24 mouse cellular contexts compared by ENCODE assay signal in genomic region chr10:119138237-119138636, GRCm38 (mm10).
"Had no signal": no experiment of that assay in that cellular context is flagged by ENCODE, and none has a peak within 500 bp of the region (broad histone marks: within the 10 kb centered on the region; RNA-seq: fewer than 3 reads in every experiment).

No protein-coding gene starts in this region.

- DNase-seq: gastrocnemius, postnatal 14 days; gastrocnemius, postnatal 36 days; heart, adult 11 months; heart, adult 2 months; heart, postnatal 14 days; heart, postnatal 36 days; kidney, adult 11 months; kidney, adult 2 months; kidney, adult 9 months; kidney, postnatal 14 days; kidney, postnatal 36 days; layer of hippocampus, adult 9-11 months; layer of hippocampus, postnatal 36 days; left cerebral cortex, postnatal 4 days had no signal

- H3K27ac ChIP-seq: heart, adult 2 months; heart, embryonic 13.5 days; heart, embryonic 15.5 days; hindbrain, embryonic 13.5 days; hindbrain, embryonic 15.5 days; hindbrain, postnatal 0 days; kidney, embryonic 15.5 days; kidney, postnatal 0 days; limb, embryonic 13.5 days; limb, embryonic 15.5 days had no signal

- H3K9me3 ChIP-seq: heart, embryonic 13.5 days; heart, embryonic 15.5 days; hindbrain, embryonic 13.5 days; hindbrain, embryonic 15.5 days; kidney, embryonic 15.5 days; limb, embryonic 13.5 days; limb, embryonic 15.5 days had no signal

- H3K27me3 ChIP-seq: heart, embryonic 13.5 days; heart, embryonic 15.5 days; hindbrain, embryonic 13.5 days; hindbrain, embryonic 15.5 days; kidney, embryonic 15.5 days had no signal

- ATAC-seq: hindbrain, postnatal 0 days had no signal

- H3K36me3 ChIP-seq: heart, embryonic 13.5 days; heart, embryonic 15.5 days; hindbrain, embryonic 13.5 days; hindbrain, embryonic 15.5 days; kidney, embryonic 15.5 days; limb, embryonic 13.5 days; limb, embryonic 15.5 days had no signal

- H3K4me3 ChIP-seq: heart, adult 2 months; heart, embryonic 13.5 days; heart, embryonic 15.5 days; hindbrain, embryonic 13.5 days; hindbrain, embryonic 15.5 days; kidney, embryonic 15.5 days; limb, embryonic 13.5 days; limb, embryonic 15.5 days had no signal

- H3K4me1 ChIP-seq: hindbrain, embryonic 13.5 days; hindbrain, embryonic 15.5 days; kidney, embryonic 15.5 days; limb, embryonic 13.5 days; limb, embryonic 15.5 days had no signal

- H3K9ac ChIP-seq: heart, embryonic 13.5 days; heart, embryonic 15.5 days; hindbrain, embryonic 13.5 days; hindbrain, embryonic 15.5 days; kidney, embryonic 15.5 days; limb, embryonic 13.5 days; limb, embryonic 15.5 days had no signal

- H3K4me2 ChIP-seq: heart, embryonic 11.5 days; heart, embryonic 13.5 days; heart, embryonic 15.5 days; hindbrain, embryonic 13.5 days; hindbrain, embryonic 15.5 days; kidney, embryonic 15.5 days; limb, embryonic 13.5 days; limb, embryonic 15.5 days had no signal
